24 mouse cellular contexts compared by ENCODE assay signal in the genomic region with DNA sequence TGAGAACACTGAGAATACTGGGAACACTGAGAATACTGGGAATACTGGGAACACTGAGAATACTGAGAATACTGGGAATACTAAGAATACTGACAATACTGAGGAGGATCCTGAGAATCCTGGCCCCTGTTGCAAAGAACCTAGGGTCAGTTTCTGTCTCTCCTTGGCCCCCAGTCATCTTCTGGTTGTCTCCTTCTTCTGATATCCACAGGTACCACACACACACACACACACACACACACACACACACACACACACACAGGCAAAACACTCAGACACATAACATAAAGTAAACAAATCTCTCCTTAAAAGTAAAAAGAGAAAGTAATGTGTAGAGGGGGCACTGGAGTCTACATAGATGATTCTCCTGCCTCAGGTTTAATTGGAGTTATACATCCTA.
A peak's percentile ranks its signal among the peaks of the same experiment; 100 is the strongest.
DNase-seq lines count a peak whose midpoint lies in the region; ATAC-seq lines count a peak whose summit lies in the region.
"Had no signal": no experiment of that assay in that cellular context is flagged by ENCODE, and none has a peak within 500 bp of the region (broad histone marks: within the 10 kb centered on the region; RNA-seq: fewer than 3 reads in every experiment).

No protein-coding gene starts in this region.

- DNase-seq in 416B (ENCODE audit: low read depth): peak; percentile 51
- DNase-seq in CD4-positive, CD25-positive, alpha-beta regulatory T cell, adult 2 months (ENCODE audit: low read depth, low spot score): peak; percentile 65
- peak; percentile 46 for DNase-seq in T-cell, adult 2 months (ENCODE audit: low spot score)
- no peak for DNase-seq in spleen, postnatal 14 days (ENCODE audit: low spot score in 2 of 2)
- DNase-seq in urinary bladder, postnatal 25 days (ENCODE audit: low spot score): no peak
- no peak for DNase-seq in left cerebral cortex, adult 9 months (ENCODE audit: low spot score in 2 of 2)
- DNase-seq in lung, postnatal 10 days: no peak
- DNase-seq: adrenal gland, postnatal 25 days; cerebellum, adult 2 months; cerebellum, postnatal 14 days; gastrocnemius, postnatal 36 days; heart, adult 2 months; heart, postnatal 4 days; kidney, adult 9 months; kidney, postnatal 10 days; layer of hippocampus, adult 9-11 months; liver; lung, embryonic 14.5 days; lung, postnatal 36 days; midbrain, embryonic 14.5 days; right cerebral cortex, postnatal 4 days had no signal

- peak; percentile 60 for ATAC-seq in megakaryocyte, adult 5-6 weeks (ENCODE audit: poor library complexity, severe bottlenecking)
- ATAC-seq: forebrain, embryonic 13.5 days; intestine, postnatal 0 days had no signal

Comparison
In these comparisons a context has a peak if more than half of its experiments do, and no peak if none do; other contexts are left out.
1. DNase-seq: peak in 416B (single experiment), CD4-positive, CD25-positive, alpha-beta regulatory T cell, adult 2 months (single experiment) and T-cell, adult 2 months (single experiment); none in spleen, postnatal 14 days (0 of 2), urinary bladder, postnatal 25 days (single experiment), left cerebral cortex, adult 9 months (0 of 2) and lung, postnatal 10 days (single experiment).